Mouse (Mus musculus) CH12.LX (cell line): ENCODE results near the gene E2f3. TPM values are rescaled to one million over a fixed set of nuclear protein-coding genes. Genes with fewer than 3 reads are reported as not detected.

Experiments
- DNase-seq: peaks from one replicate; pipeline ENCODE4 v3.0.0-alpha.2; 2013; ENCODE audit errors: extremely low read depth
- H3K27ac ChIP-seq: 2 replicates; pipeline ENCODE4 v1.5.1; 2012; ENCODE audit warnings: low read depth, mild to moderate bottlenecking, control low read depth, moderate library complexity; ENCODE audit not compliant: insufficient read depth
- H3K27me3 ChIP-seq: replicated peaks from 2 replicates; pipeline ENCODE3; 2012; ENCODE audit warnings: inconsistent platforms
- H3K36me3 ChIP-seq, 2 experiments: replicated peaks in 1 of 2; 2 replicates each; pipeline versions ENCODE3 to v1.6.1; 2012; ENCODE audit warnings: inconsistent platforms in 1 of 2, low read length in 1 of 2, mild to moderate bottlenecking in 1 of 2, mixed read lengths in 1 of 2, moderate library complexity in 1 of 2; ENCODE audit not compliant: control insufficient read depth in 1 of 2, insufficient read depth in 1 of 2
- H3K4me1 ChIP-seq, 2 experiments: 2 replicates each; pipeline ENCODE4 v1.6.1; 2012; ENCODE audit warnings: inconsistent platforms in 1 of 2, moderate library complexity in 1 of 2; ENCODE audit not compliant: insufficient read depth in 2 of 2, control insufficient read depth in 1 of 2
- H3K4me2 ChIP-seq: 2 replicates; pipeline ENCODE4 v1.6.1; 2012; ENCODE audit warnings: low read depth, mild to moderate bottlenecking, control low read depth; ENCODE audit not compliant: poor library complexity, insufficient read depth, severe bottlenecking
- H3K4me3 ChIP-seq, 3 experiments: fragments of 150-350 bp in 1 of 3; sonication (generic) in 1 of 3; replicated peaks in 1 of 3; 2 replicates each; pipeline versions ENCODE3 to v1.5.1; 2011 to 2012; ENCODE audit warnings: low read depth in 2 of 3, low read length in 2 of 3, mild to moderate bottlenecking in 2 of 3, moderate library complexity in 2 of 3, control low read depth in 1 of 3, improper control_type of control experiment in 1 of 3, inconsistent platforms in 1 of 3, mixed read lengths in 1 of 3; ENCODE audit not compliant: poor library complexity in 1 of 3
- H3K79me2 ChIP-seq: replicated peaks from 2 replicates; pipeline ENCODE4 v1.6.1; 2012; ENCODE audit warnings: mild to moderate bottlenecking, moderate library complexity; ENCODE audit not compliant: control insufficient read depth, poor library complexity, insufficient read depth, severe bottlenecking; ENCODE audit errors: extremely low read depth
- H3K9ac ChIP-seq: 2 replicates; pipeline ENCODE4 v1.6.1; 2012; ENCODE audit warnings: low read depth, mild to moderate bottlenecking, control low read depth, moderate library complexity; ENCODE audit not compliant: insufficient read depth
- H3K9me3 ChIP-seq: replicated peaks from 2 replicates; pipeline ENCODE3; 2012; ENCODE audit warnings: low read length, inconsistent platforms, mixed read lengths
- CHD1 ChIP-seq: IDR thresholded peaks from 2 replicates; pipeline ENCODE4 v1.6.1; 2012; ENCODE audit warnings: low read depth, low read length, improper control_type of control experiment, inconsistent platforms
- CHD2 ChIP-seq: IDR thresholded peaks from 2 replicates; pipeline ENCODE4 v1.6.1; 2011; ENCODE audit warnings: low read length, improper control_type of control experiment
- CTCF ChIP-seq, 2 experiments: IDR thresholded peaks in 1 of 2; conservative IDR thresholded peaks in 1 of 2; 2 replicates each; pipeline ENCODE4 v1.5.1; 2011 to 2012; ENCODE audit warnings: low read depth in 2 of 2, low read length in 2 of 2, improper control_type of control experiment in 1 of 2, inconsistent platforms in 1 of 2, mild to moderate bottlenecking in 1 of 2, moderate library complexity in 1 of 2
- E2F4 ChIP-seq: IDR thresholded peaks from 2 replicates; pipeline ENCODE4 v1.6.1; 2011; ENCODE audit warnings: low read depth, low read length, improper control_type of control experiment; ENCODE audit not compliant: insufficient replicate concordance
- ELF1 ChIP-seq: IDR thresholded peaks from 2 replicates; pipeline ENCODE4 v1.6.1; 2014; ENCODE audit warnings: low read depth, mild to moderate bottlenecking, inconsistent platforms, low read length, improper control_type of control experiment
- EP300 ChIP-seq: IDR thresholded peaks from 2 replicates; pipeline ENCODE4 v1.6.1; 2011; ENCODE audit warnings: low read length, improper control_type of control experiment
- ETS1 ChIP-seq: conservative IDR thresholded peaks from 2 replicates; pipeline ENCODE4 v1.6.1; 2012; ENCODE audit warnings: low read depth, mild to moderate bottlenecking, inconsistent platforms, low read length, improper control_type of control experiment, moderate library complexity
- GABPA ChIP-seq: IDR thresholded peaks from 2 replicates; pipeline ENCODE4 v1.6.1; 2012; ENCODE audit warnings: low read depth, low read length, improper control_type of control experiment, inconsistent platforms; ENCODE audit not compliant: insufficient replicate concordance
- HCFC1 ChIP-seq: IDR thresholded peaks from 2 replicates; pipeline ENCODE4 v1.6.1; 2012; ENCODE audit warnings: low read depth, mild to moderate bottlenecking, inconsistent platforms, low read length, improper control_type of control experiment
- IRF4 ChIP-seq: IDR thresholded peaks from 2 replicates; pipeline ENCODE4 v1.6.1; 2014; ENCODE audit warnings: low read depth, mild to moderate bottlenecking, inconsistent platforms, low read length, improper control_type of control experiment
- JUN ChIP-seq: IDR thresholded peaks from 2 replicates; pipeline ENCODE4 v1.6.1; 2011; ENCODE audit warnings: low read depth, mild to moderate bottlenecking, low read length, improper control_type of control experiment, moderate library complexity; ENCODE audit not compliant: insufficient read depth
- JUND ChIP-seq: conservative IDR thresholded peaks from 2 replicates; pipeline ENCODE4 v1.6.1; 2011; ENCODE audit warnings: low read depth, low read length, improper control_type of control experiment
- MAX ChIP-seq: IDR thresholded peaks from 2 replicates; pipeline ENCODE4 v1.6.1; 2011; ENCODE audit warnings: low read length, improper control_type of control experiment
- MEF2A ChIP-seq: IDR thresholded peaks from 2 replicates; pipeline ENCODE4 v1.6.1; 2014; ENCODE audit warnings: low read depth, mild to moderate bottlenecking, inconsistent platforms, low read length, improper control_type of control experiment, borderline replicate concordance
- MXI1 ChIP-seq: IDR thresholded peaks from 2 replicates; pipeline ENCODE4 v1.6.1; 2011; ENCODE audit warnings: mild to moderate bottlenecking, low read depth, low read length, improper control_type of control experiment
- MYC ChIP-seq: IDR thresholded peaks from 2 replicates; pipeline ENCODE4 v1.6.1; 2011; ENCODE audit warnings: low read depth, mild to moderate bottlenecking, improper control_type of control experiment, low read length
- NELFE ChIP-seq: IDR thresholded peaks from 2 replicates; pipeline ENCODE4 v1.6.1; 2011; ENCODE audit warnings: low read depth, low read length, improper control_type of control experiment
- NRF1 ChIP-seq: IDR thresholded peaks from 2 replicates; pipeline ENCODE4 v1.6.1; 2014; ENCODE audit warnings: low read depth, mild to moderate bottlenecking, inconsistent platforms, low read length, improper control_type of control experiment, moderate library complexity
- PAX5 ChIP-seq: IDR thresholded peaks from 2 replicates; pipeline ENCODE4 v1.6.1; 2012; ENCODE audit warnings: low read length, inconsistent platforms, mixed read lengths
- POLR2AphosphoS2 ChIP-seq: IDR thresholded peaks from 2 replicates; pipeline ENCODE4 v1.6.1; 2011; ENCODE audit warnings: low read depth, low read length, improper control_type of control experiment
- RCOR1 ChIP-seq: conservative IDR thresholded peaks from 2 replicates; pipeline ENCODE4 v1.6.1; 2012; ENCODE audit warnings: low read depth, mild to moderate bottlenecking, inconsistent platforms, low read length, improper control_type of control experiment
- SMC3 ChIP-seq: IDR thresholded peaks from 2 replicates; pipeline ENCODE4 v1.6.1; 2011; ENCODE audit warnings: low read depth, low read length, improper control_type of control experiment
- TBP ChIP-seq: conservative IDR thresholded peaks from 2 replicates; pipeline ENCODE4 v1.6.1; 2011; ENCODE audit warnings: low read depth, low read length, improper control_type of control experiment
- TCF12 ChIP-seq: IDR thresholded peaks from 2 replicates; pipeline ENCODE4 v1.6.1; 2014; ENCODE audit warnings: low read depth, mild to moderate bottlenecking, inconsistent platforms, low read length, improper control_type of control experiment
- USF1 ChIP-seq: IDR thresholded peaks from 2 replicates; pipeline ENCODE4 v1.6.1; 2014; ENCODE audit warnings: low read depth, mild to moderate bottlenecking, inconsistent platforms, low read length, improper control_type of control experiment
- ZC3H11A ChIP-seq: IDR thresholded peaks from 2 replicates; pipeline ENCODE4 v1.6.1; 2012; ENCODE audit warnings: low read depth, mild to moderate bottlenecking, inconsistent platforms, low read length, improper control_type of control experiment
- ZKSCAN1 ChIP-seq: IDR thresholded peaks from 2 replicates; pipeline ENCODE4 v1.6.1; 2012; ENCODE audit warnings: low read depth, inconsistent platforms, low read length, improper control_type of control experiment, borderline replicate concordance
- dilution Hi-C: fragments of 300-500 bp; cut with MboI; formaldehyde crosslinking; loops from 2 replicates; pipeline ENCODE4 v1.14.3; 2020; ENCODE audit warnings: low sequenced_read_pairs; ENCODE audit not compliant: extremely low pct_unique_long_range_greater_than_20kb, extremely low pct_ligation_motif_present
- in situ Hi-C: fragments of 300-500 bp; cut with MboI; formaldehyde crosslinking; loops from 3 replicates; pipeline ENCODE4 v1.14.3; 2019; ENCODE audit warnings: low sequenced_read_pairs, low pct_ligation_motif_present, low pct_unique_long_range_greater_than_20kb, mixed read lengths
- polyA plus RNA-seq: library from polyadenylated mRNA; unstranded; fragments of >175 nt; gene quantifications from 2 replicates; pipeline ENCODE4 v1.2.1, GENCODE M21; 2012; ENCODE audit warnings: low read depth; ENCODE audit not compliant: insufficient read length
- total RNA-seq, 2 experiments: library from RNA; depleted of rRNA; stranded (reverse); fragments of 300-350 nt in 1 of 2; fragments of >200 nt in 1 of 2; gene quantifications; 2 replicates each; pipeline ENCODE4 v1.2.3; 2012 to 2014

Gene E2f3
- total and polyA plus RNA-seq, 3 experiments = 7.6 to 20.7 (median 12.9) TPM

GRCm38 (mm10) chr13:30034540-30034939 is 48.7 kb upstream of the E2f3 start:
- H3K9ac ChIP-seq = no peak overlapping the region
- in situ Hi-C loops = no loop called here
- no peaks in the 10 kb centered on the region for H3K36me3 ChIP-seq
- DNase-seq = no peak
- H3K27ac ChIP-seq = no peak overlapping the region
- H3K9me3 ChIP-seq = no peaks in the 10 kb centered on the region
- no peaks in the 10 kb centered on the region for H3K27me3 ChIP-seq
- dilution Hi-C loops = no loop called here
- no peak overlapping the region for H3K4me2 ChIP-seq
- no peak overlapping the region for H3K4me3 ChIP-seq
- TF ChIP-seq MYC (no peak), CTCF (conservative IDR thresholded peaks at IDR 0.05 in 1 of 2, IDR thresholded peaks at IDR 0.05 in 1 of 2; ENCODE audit: low read depth in 2 of 2, low read length in 2 of 2) (no peak), TBP (no peak), HCFC1 (no peak), EP300 (no peak), PAX5 (no peak), CHD1 (no peak), ZKSCAN1 (no peak), NRF1 (no peak), TCF12 (no peak), MEF2A (no peak), E2F4 (no peak), MXI1 (no peak), CHD2 (no peak), JUND (no peak), GABPA (no peak), ZC3H11A (no peak)
- H3K79me2 ChIP-seq = no peaks in the 10 kb centered on the region
- H3K4me1 ChIP-seq = no peaks in the 10 kb centered on the region

DNA sequence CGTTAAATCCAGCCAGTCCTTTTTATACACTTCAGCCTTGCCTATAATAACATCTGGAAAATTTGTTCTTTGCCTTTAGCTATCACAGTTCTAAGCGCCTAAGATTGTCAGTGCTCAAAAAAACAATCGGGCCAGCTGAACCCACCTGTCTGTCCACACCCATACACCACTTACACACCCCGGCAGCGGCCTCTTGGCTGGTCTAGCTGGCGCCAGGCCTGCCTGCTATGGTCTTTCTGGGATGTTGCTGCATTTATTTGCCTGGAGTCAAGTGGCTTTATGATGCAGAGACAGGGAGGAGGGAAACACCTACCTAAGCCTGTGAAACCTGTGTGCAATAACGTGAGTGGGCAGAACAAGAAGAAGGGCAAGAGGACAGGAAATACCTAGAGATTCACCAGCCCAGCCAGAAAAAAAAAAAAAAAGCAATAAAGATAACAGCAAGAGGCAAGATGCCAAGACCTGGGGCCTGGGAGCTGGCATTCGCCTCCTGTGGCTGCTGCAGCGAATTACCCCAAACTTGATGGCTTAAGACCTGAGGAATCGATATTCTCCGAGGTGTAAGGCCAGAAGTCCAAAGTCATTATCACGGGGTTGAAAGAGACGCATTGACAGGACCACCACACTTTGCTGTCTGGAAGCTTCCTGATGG is 45.9 kb upstream of the E2f3 start:
- no peaks in the 10 kb centered on the region for H3K4me1 ChIP-seq
- no peaks in the 10 kb centered on the region for H3K36me3 ChIP-seq
- no peak overlapping the region for H3K9ac ChIP-seq
- in situ Hi-C loops = no loop called here
- no peak for TF ChIP-seq ETS1
- TF ChIP-seq CHD1 = no peak
- TF ChIP-seq CHD2 = no peak
- no peak for TF ChIP-seq SMC3
- TF ChIP-seq POLR2AphosphoS2 = no peak
- TF ChIP-seq USF1 = no peak
- no peak for TF ChIP-seq JUN
- TF ChIP-seq ZKSCAN1 = no peak
- no peak for TF ChIP-seq HCFC1
- no peak for TF ChIP-seq TBP
- TF ChIP-seq IRF4 = no peak
- TF ChIP-seq MXI1 = no peak
- no peak for TF ChIP-seq MAX
- TF ChIP-seq RCOR1 = no peak
- TF ChIP-seq ELF1 = no peak
- no peak for TF ChIP-seq JUND
- no peak for TF ChIP-seq TCF12
- TF ChIP-seq NELFE = no peak
- no peak for TF ChIP-seq E2F4
- no peak for TF ChIP-seq MYC
- no peak overlapping the region for H3K27ac ChIP-seq
- H3K4me2 ChIP-seq = no peak overlapping the region
- dilution Hi-C loops = no loop called here
- H3K4me3 ChIP-seq = no peak overlapping the region
- H3K79me2 ChIP-seq = no peaks in the 10 kb centered on the region
- H3K9me3 ChIP-seq = no peaks in the 10 kb centered on the region
- no peaks in the 10 kb centered on the region for H3K27me3 ChIP-seq
- DNase-seq = no peak
